Mouse (Mus musculus) kidney, postnatal 0 days (tissue): ENCODE data around the gene Rpl32. TPM values are rescaled to one million over a fixed set of nuclear protein-coding genes. Genes with fewer than 3 reads are reported as not detected.
"Not testable (repeated sequence)": the region's sequence is repeated elsewhere in the genome, so short reads cannot be mapped to it uniquely, and the experiment has no call there.

ENCODE experiments used
- ATAC-seq: fragments of 200-750 bp; cut with Nextera tagmentation; replicated peaks from 2 replicates; pipeline ENCODE4 v1.8.0; 2017; ENCODE audit warnings: low read depth, moderate number of reproducible peaks, moderate TSS enrichment, moderate library complexity; ENCODE audit not compliant: low FRiP score
- DNase-seq: peaks from one replicate; pipeline ENCODE4 v3.0.0-alpha.2; 2016; ENCODE audit warnings: low spot score
- H3K27ac ChIP-seq: fragments of 300-500 bp; sonication (generic); 2 replicates; pipeline ENCODE4 v1.5.1; 2014; ENCODE audit warnings: mild to moderate bottlenecking
- H3K27me3 ChIP-seq: fragments of 300-500 bp; sonication (generic); 2 replicates; pipeline ENCODE4 v1.6.1; 2014; ENCODE audit warnings: low read length, mixed read lengths; ENCODE audit not compliant: insufficient read depth
- H3K36me3 ChIP-seq: fragments of 300-500 bp; sonication (generic); 2 replicates; pipeline ENCODE4 v1.6.1; 2014; ENCODE audit warnings: low read length, mixed read lengths; ENCODE audit not compliant: insufficient read depth
- H3K4me1 ChIP-seq: fragments of 300-500 bp; sonication (generic); replicated peaks from 2 replicates; pipeline ENCODE4 v1.6.1; 2014; ENCODE audit warnings: antibody characterized with exemption, low read length, mixed read lengths; ENCODE audit not compliant: insufficient read depth
- H3K4me2 ChIP-seq: fragments of 300-500 bp; sonication (generic); 2 replicates; pipeline ENCODE4 v1.6.1; 2014; ENCODE audit warnings: mild to moderate bottlenecking, low read length, moderate library complexity, mixed read lengths
- H3K4me3 ChIP-seq: fragments of 300-500 bp; sonication (generic); replicated peaks from 2 replicates; pipeline ENCODE4 v1.5.1; 2014; ENCODE audit warnings: low read depth, low read length
- H3K9ac ChIP-seq: fragments of 300-500 bp; sonication (generic); 2 replicates; pipeline ENCODE4 v1.6.1; 2014; ENCODE audit warnings: low read depth, low read length
- H3K9me3 ChIP-seq: fragments of 300-500 bp; sonication (generic); replicated peaks from 2 replicates; pipeline ENCODE4 v1.6.1; 2016; ENCODE audit warnings: low read length, inconsistent platforms, mixed read lengths
- CTCF ChIP-seq: IDR thresholded peaks from 2 replicates; pipeline ENCODE4 v1.5.1; 2016; ENCODE audit warnings: antibody characterized with exemption, low read depth, mild to moderate bottlenecking, moderate library complexity
- WGBS: fragments of 180-500 bp; shearing (Covaris S2); extraction: QIAGEN DNeasy Blood & Tissue Kit; methylation state at CpG from one replicate; pipeline ENCODE4 v1.1.7; 2014; 5-methylcytosine and 5-hydroxymethylcytosine counted together
- polyA plus RNA-seq: library from polyadenylated mRNA; unstranded; fragments of >200 nt; fragmentation: Nextera tagmentation; extraction: Ambion mirVana; gene quantifications from 2 replicates; pipeline ENCODE4 v1.2.1, GENCODE M21; 2015

The Rpl32 gene
- polyA plus RNA-seq, 1 experiment from 2014 or later = 3,220 TPM

- H3K27me3 ChIP-seq = no peaks in the 10 kb centered on the region
- H3K27ac ChIP-seq = no peak overlapping the region
- H3K36me3 ChIP-seq = no peaks in the 10 kb centered on the region
- TF ChIP-seq CTCF = no peak
- H3K9me3 ChIP-seq = no peaks in the 10 kb centered on the region
- no peaks in the 10 kb centered on the region; the same call in 1 of the 2 replicates for H3K4me1 ChIP-seq
- ATAC-seq = no peak
- DNase-seq = no peak
- no peak overlapping the region for H3K4me2 ChIP-seq
- H3K9ac ChIP-seq = no peak overlapping the region
- no peak overlapping the region for H3K4me3 ChIP-seq
These were observed 25.3 kb upstream of the Rpl32 start for GRCm38 (mm10) chr6:115833861-115834260.

GRCm38 (mm10) chr6:115832152-115832850, 23.8 kb upstream of the Rpl32 start:
- H3K4me2 ChIP-seq = no peak overlapping the region
- H3K27me3 ChIP-seq = no peaks in the 10 kb centered on the region
- TF ChIP-seq CTCF = no peak
- no peaks in the 10 kb centered on the region for H3K4me1 ChIP-seq
- H3K9me3 ChIP-seq = no peaks in the 10 kb centered on the region
- H3K27ac ChIP-seq = no peak overlapping the region
- H3K9ac ChIP-seq = no peak overlapping the region
- H3K4me3 ChIP-seq = no peak overlapping the region
- no peak for ATAC-seq
- DNase-seq = no peak
- H3K36me3 ChIP-seq = no peaks in the 10 kb centered on the region
- WGBS = 92% methylated on average over 2 of the region's 2 CpGs

GRCm38 (mm10) chr6:115830779-115831601, 22.4 kb upstream of the Rpl32 start:
- DNase-seq = no peak
- Histone ChIP-seq H3K4me3 (no peak overlapping the region), H3K27ac (no peak overlapping the region), H3K9ac (no peak overlapping the region), H3K9me3 (no peaks in the 10 kb centered on the region), H3K4me1 (no peaks in the 10 kb centered on the region), H3K27me3 (no peaks in the 10 kb centered on the region), H3K4me2 (no peak overlapping the region), H3K36me3 (no peaks in the 10 kb centered on the region)
- no peak for TF ChIP-seq CTCF
- no peak for ATAC-seq
- 86% methylated on average over 6 of the region's 6 CpGs for WGBS

GRCm38 (mm10) chr6:115823850-115824464, 15.4 kb upstream of the Rpl32 start:
- not testable (repeated sequence) for H3K27me3 ChIP-seq, H3K27ac ChIP-seq

GRCm38 (mm10) chr6:115821216-115821993, 12.9 kb upstream of the Rpl32 start:
- Histone ChIP-seq H3K4me1 (no peaks in the 10 kb centered on the region), H3K27ac (no peak overlapping the region), H3K36me3 (no peaks in the 10 kb centered on the region), H3K4me3 (no peak overlapping the region), H3K9ac (no peak overlapping the region), H3K4me2 (no peak overlapping the region), H3K9me3 (no peaks in the 10 kb centered on the region), H3K27me3 (no peaks in the 10 kb centered on the region)
- DNase-seq = no peak
- ATAC-seq = no peak
- WGBS = 80% methylated on average over 8 of the region's 8 CpGs
- TF ChIP-seq CTCF = no peak

More at GRCm38 (mm10) chr6:115823850-115824464, 15.4 kb upstream of the Rpl32 start:
- H3K4me2 ChIP-seq = peak overlapping the region; percentile 37
- not testable (repeated sequence) for H3K9me3 ChIP-seq, H3K36me3 ChIP-seq, H3K4me1 ChIP-seq, H3K4me3 ChIP-seq, H3K9ac ChIP-seq
- peak; percentile 94 for DNase-seq
- peak; percentile 94 for ATAC-seq
- peak; percentile 87 for TF ChIP-seq CTCF
- WGBS = 2% methylated on average over 5 of the region's 11 CpGs

GRCm38 (mm10) chr6:115818129-115818528, 9.6 kb upstream of the Rpl32 start:
- Histone ChIP-seq H3K27ac (no peak overlapping the region), H3K36me3 (no peaks in the 10 kb centered on the region), H3K4me2 (no peak overlapping the region), H3K9me3 (no peaks in the 10 kb centered on the region), H3K4me3 (no peak overlapping the region), H3K27me3 (no peaks in the 10 kb centered on the region), H3K9ac (no peak overlapping the region), H3K4me1 (no peaks in the 10 kb centered on the region)
- DNase-seq (no peak), ATAC-seq (no peak)
- 72% methylated on average over 2 of the region's 2 CpGs for WGBS
- TF ChIP-seq CTCF = no peak
